Mouse (Mus musculus) thymus, postnatal 10 days (tissue): Measurements from ENCODE around the gene Jak3.
A peak's percentile ranks its signal among the peaks of the same experiment; 100 is the strongest.
"Not testable (repeated sequence)": the region's sequence is repeated elsewhere in the genome, so short reads cannot be mapped to it uniquely, and the experiment has no call there.

Experiments used
- DNase-seq, 2 experiments: peaks; one replicate each; pipeline ENCODE4 v3.0.0; 2021; ENCODE audit warnings: low spot score in 2 of 2

Jak3 gene

GRCm38 (mm10) chr8:71686143-71686734 lies 10.1 kb downstream of the Jak3 start:
- no peak for DNase-seq

GRCm38 (mm10) chr8:71687616-71688015 lies 11.5 kb downstream of the Jak3 start:
- no peak for DNase-seq

GRCm38 (mm10) chr8:71689028-71689427 lies 12.9 kb downstream of the Jak3 start, which contains the start of gene Insl3:
Gene Insl3 (plus strand): TSS chr8:71689214.
- no peak for DNase-seq

- DNase-seq: peak; percentile 33 to 34
Measured at GRCm38 (mm10) chr8:71692509-71692908, 16.4 kb downstream of the Jak3 start.

GRCm38 (mm10) chr8:71693166-71694041 lies 17.3 kb downstream of the Jak3 start:
- no peak for DNase-seq

GRCm38 (mm10) chr8:71695456-71695855 lies 19.4 kb downstream of the Jak3 start:
- DNase-seq: not testable (repeated sequence)

GRCm38 (mm10) chr8:71700493-71701269 lies 24.6 kb downstream of the Jak3 start:
- no peak for DNase-seq

GRCm38 (mm10) chr8:71701414-71702086 lies 25.5 kb downstream of the Jak3 start, which contains the start of gene B3gnt3:
Gene B3gnt3 (minus strand): TSS chr8:71701789.
- DNase-seq: no peak

- no peak for DNase-seq
Measured at GRCm38 (mm10) chr8:71702087-71702432, 26.0 kb downstream of the Jak3 start.

GRCm38 (mm10) chr8:71702923-71703322 lies 26.8 kb downstream of the Jak3 start:
- DNase-seq: no peak

- not testable (repeated sequence) for DNase-seq
Measured at GRCm38 (mm10) chr8:71703400-71703799, 27.3 kb downstream of the Jak3 start.

- DNase-seq: peak; percentile 56 to 73
Measured at GRCm38 (mm10) chr8:71707874-71708273, 31.8 kb downstream of the Jak3 start.

- DNase-seq: no peak
Measured at GRCm38 (mm10) chr8:71709134-71709799, 33.2 kb downstream of the Jak3 start.

GRCm38 (mm10) chr8:71709800-71710446 lies 33.8 kb downstream of the Jak3 start:
- peak in 1 of 2 experiments; percentile 75 for DNase-seq

GRCm38 (mm10) chr8:71711574-71711973 lies 35.5 kb downstream of the Jak3 start:
- DNase-seq: no peak

GRCm38 (mm10) chr8:71715531-71715930 lies 39.4 kb downstream of the Jak3 start:
- no peak for DNase-seq

- no peak for DNase-seq
Measured at GRCm38 (mm10) chr8:71716561-71717053, 40.5 kb downstream of the Jak3 start.

- no peak for DNase-seq
Measured at GRCm38 (mm10) chr8:71717096-71717495, 41.0 kb downstream of the Jak3 start.

GRCm38 (mm10) chr8:71718252-71718651 lies 42.2 kb downstream of the Jak3 start:
- DNase-seq: no peak

- DNase-seq: no peak
Measured at GRCm38 (mm10) chr8:71719218-71719617, 43.1 kb downstream of the Jak3 start.
